Mouse (Mus musculus) left cerebral cortex, adult 11 months (tissue): ENCODE data around the gene Chrna9.
"Not testable (repeated sequence)": the region's sequence is repeated elsewhere in the genome, so short reads cannot be mapped to it uniquely, and the experiment has no call there.

Experiments
- DNase-seq: peaks from one replicate; pipeline ENCODE4 v3.0.0; 2022; ENCODE audit warnings: low spot score

Chrna9 gene

GRCm38 (mm10) chr5:65956144-65957008 is 21.7 kb downstream of the Chrna9 start:
- no peak for DNase-seq

GRCm38 (mm10) chr5:65958597-65958996 is 23.9 kb downstream of the Chrna9 start:
- no peak for DNase-seq

- no peak for DNase-seq
These were observed 25.3 kb downstream of the Chrna9 start for GRCm38 (mm10) chr5:65959893-65960596.

- no peak for DNase-seq
These were observed 25.9 kb downstream of the Chrna9 start for GRCm38 (mm10) chr5:65960597-65960950.

- no peak for DNase-seq
These were observed 28.6 kb downstream of the Chrna9 start for GRCm38 (mm10) chr5:65963291-65963690.

GRCm38 (mm10) chr5:65965771-65966279 is 31.1 kb downstream of the Chrna9 start:
- DNase-seq, result no peak

- DNase-seq, result no peak
These were observed 32.4 kb downstream of the Chrna9 start for GRCm38 (mm10) chr5:65967091-65967490.

GRCm38 (mm10) chr5:65968004-65968403 is 33.3 kb downstream of the Chrna9 start:
- no peak for DNase-seq

GRCm38 (mm10) chr5:65973189-65973588 is 38.5 kb downstream of the Chrna9 start:
- DNase-seq, result no peak

- DNase-seq, result no peak
These were observed 41.0 kb downstream of the Chrna9 start for GRCm38 (mm10) chr5:65975731-65976130.

- DNase-seq, result no peak
These were observed 51.7 kb downstream of the Chrna9 start for GRCm38 (mm10) chr5:65986426-65986825.

GRCm38 (mm10) chr5:65987004-65987403 is 52.3 kb downstream of the Chrna9 start:
- not testable (repeated sequence) for DNase-seq

GRCm38 (mm10) chr5:65991191-65991590 is 56.5 kb downstream of the Chrna9 start:
- no peak for DNase-seq

- DNase-seq, result no peak
These were observed 59.9 kb downstream of the Chrna9 start for GRCm38 (mm10) chr5:65994643-65995042.

- no peak for DNase-seq
These were observed 63.1 kb downstream of the Chrna9 start for GRCm38 (mm10) chr5:65997813-65998212.

- DNase-seq, result no peak
These were observed 64.4 kb downstream of the Chrna9 start for GRCm38 (mm10) chr5:65999106-65999505.

- DNase-seq, result no peak
These were observed 65.4 kb downstream of the Chrna9 start for GRCm38 (mm10) chr5:66000074-66000473.

- DNase-seq, result no peak
These were observed 65.9 kb downstream of the Chrna9 start for GRCm38 (mm10) chr5:66000567-66001125.

GRCm38 (mm10) chr5:66001232-66001631 is 66.5 kb downstream of the Chrna9 start:
- no peak for DNase-seq

GRCm38 (mm10) chr5:66004134-66004925 is 69.6 kb downstream of the Chrna9 start, which contains the start of gene 9130230L23Rik:
9130230L23Rik (minus strand) TSS chr5:66004285.
- DNase-seq, result no peak

GRCm38 (mm10) chr5:66005041-66005678 is 70.4 kb downstream of the Chrna9 start:
- DNase-seq, result no peak
